In genomic region chr16:77760926-77761347, GRCm38 (mm10) we compare ENCODE assay signal across 10 mouse cellular contexts.
DNase-seq lines count a peak whose midpoint lies in the region; ATAC-seq and TF ChIP-seq lines count a peak whose summit lies in the region.
"Had no signal": no experiment of that assay in that cellular context is flagged by ENCODE, and none has a peak within 500 bp of the region (broad histone marks: within the 10 kb centered on the region; RNA-seq: fewer than 3 reads in every experiment).

No protein-coding gene starts in this region.

- no peak overlapping the region for H3K4me2 ChIP-seq in lung, embryonic 16.5 days (ENCODE audit: low read depth, low read length)
- no peak overlapping the region for H3K4me2 ChIP-seq in forebrain, embryonic 14.5 days (ENCODE audit: low read length)
- no peak overlapping the region for H3K4me2 ChIP-seq in midbrain, embryonic 15.5 days
- no peak overlapping the region for H3K4me2 ChIP-seq in liver, embryonic 12.5 days

- intact Hi-C loops in left cerebral cortex, postnatal 36 days (cut with DNase I) = no loop called here

- no peaks in the 10 kb centered on the region for H3K27me3 ChIP-seq in lung, embryonic 16.5 days (ENCODE audit: control insufficient read depth, insufficient read depth, low read depth, low read length)
- H3K27me3 ChIP-seq in forebrain, embryonic 14.5 days (replicated peaks; ENCODE audit: control insufficient read depth, insufficient read depth, low read length) = no peaks in the 10 kb centered on the region
- no peaks in the 10 kb centered on the region for H3K27me3 ChIP-seq in midbrain, embryonic 15.5 days (replicated peaks)
- no peaks in the 10 kb centered on the region for H3K27me3 ChIP-seq in liver, embryonic 12.5 days (replicated peaks)

- no peak for TF ChIP-seq CTCF in lung, adult 2 months (IDR thresholded peaks at IDR 0.05; ENCODE audit: insufficient read depth, low read length)

- WGBS in lung, embryonic 16.5 days = 54% methylated on average over 4 of the region's 4 CpGs
- 62% methylated on average over 4 of the region's 4 CpGs for WGBS in lung, adult 2 months
- WGBS in forebrain, embryonic 14.5 days = 50% methylated on average over 4 of the region's 4 CpGs
- 74% methylated on average over 4 of the region's 4 CpGs for WGBS in midbrain, embryonic 15.5 days
- whole genome bisulfite sequencing in liver, embryonic 12.5 days (ENCODE audit: insufficient replicate concordance) = 77% methylated on average over 4 of the region's 4 CpGs

- no peak for TF ChIP-seq POLR2A in lung, adult 2 months (IDR thresholded peaks at IDR 0.05; ENCODE audit: borderline replicate concordance, extremely low read depth, low read depth, low read length)

- no peak overlapping the region for H3K4me3 ChIP-seq in lung, embryonic 16.5 days (ENCODE audit: low read length)
- H3K4me3 ChIP-seq in lung, adult 2 months (replicated peaks; ENCODE audit: extremely low read depth, low read depth, low read length) = no peak overlapping the region
- H3K4me3 ChIP-seq in forebrain, embryonic 14.5 days (ENCODE audit: low read depth, low read length) = no peak overlapping the region
- no peak overlapping the region for H3K4me3 ChIP-seq in midbrain, embryonic 15.5 days
- no peak overlapping the region for H3K4me3 ChIP-seq in liver, embryonic 12.5 days

- H3K9ac ChIP-seq in lung, embryonic 16.5 days (ENCODE audit: low read length) = no peak overlapping the region
- H3K9ac ChIP-seq in forebrain, embryonic 14.5 days (ENCODE audit: low read length) = no peak overlapping the region
- H3K9ac ChIP-seq in midbrain, embryonic 15.5 days = no peak overlapping the region
- H3K9ac ChIP-seq in liver, embryonic 12.5 days = no peak overlapping the region

- no peaks in the 10 kb centered on the region for H3K9me3 ChIP-seq in lung, embryonic 16.5 days (ENCODE audit: control insufficient read depth, low read length)
- H3K9me3 ChIP-seq in forebrain, embryonic 14.5 days (replicated peaks; ENCODE audit: control insufficient read depth, low read length) = no peaks in the 10 kb centered on the region
- no peaks in the 10 kb centered on the region for H3K9me3 ChIP-seq in midbrain, embryonic 15.5 days
- no peaks in the 10 kb centered on the region for H3K9me3 ChIP-seq in liver, embryonic 12.5 days (replicated peaks)

- ATAC-seq in frontal cortex, adult (ENCODE audit: low TSS enrichment) = peak; percentile 36; the same call in 1 of the 2 replicates
- ATAC-seq in lung, embryonic 16.5 days (ENCODE audit: low read depth) = peak; percentile 69
- peak; percentile 51; the same call in 1 of the 2 replicates for ATAC-seq in forebrain, embryonic 14.5 days
- ATAC-seq in midbrain, embryonic 15.5 days (replicated peaks) = no peak
- no peak for ATAC-seq in liver, embryonic 12.5 days
- ATAC-seq: Patski had no signal

- DNase-seq in frontal cortex, postnatal 25 days (ENCODE audit: low spot score in 2 of 2) = no peak
- DNase-seq in lung, adult 2 months = no peak
- DNase-seq in forebrain, embryonic 14.5 days (ENCODE audit: low spot score) = peak; percentile 71
- DNase-seq in left cerebral cortex, postnatal 36 days (ENCODE audit: low spot score in 2 of 2) = no peak
- DNase-seq: liver had no signal

- no peaks in the 10 kb centered on the region for H3K4me1 ChIP-seq in lung, embryonic 16.5 days (replicated peaks; ENCODE audit: control insufficient read depth, insufficient read depth, low read length)
- no peaks in the 10 kb centered on the region for H3K4me1 ChIP-seq in lung, adult 2 months (ENCODE audit: control insufficient read depth, insufficient read depth, low read length)
- no peaks in the 10 kb centered on the region for H3K4me1 ChIP-seq in forebrain, embryonic 14.5 days (ENCODE audit: control insufficient read depth, insufficient read depth, low read length)
- H3K4me1 ChIP-seq in midbrain, embryonic 15.5 days = 0 out of 2 replicates have a peak, but pooled peaks cover 4% of the 10 kb centered on the region
- H3K4me1 ChIP-seq in liver, embryonic 12.5 days = no peaks in the 10 kb centered on the region

- H3K36me3 ChIP-seq in lung, embryonic 16.5 days (ENCODE audit: control insufficient read depth, insufficient read depth, low read length) = no peaks in the 10 kb centered on the region
- no peaks in the 10 kb centered on the region for H3K36me3 ChIP-seq in forebrain, embryonic 14.5 days (ENCODE audit: control insufficient read depth, insufficient read depth, low read length)
- no peaks in the 10 kb centered on the region for H3K36me3 ChIP-seq in midbrain, embryonic 15.5 days (replicated peaks)
- H3K36me3 ChIP-seq in liver, embryonic 12.5 days = no peaks in the 10 kb centered on the region

- H3K27ac ChIP-seq in lung, embryonic 16.5 days (ENCODE audit: low read length) = peak overlapping the region; percentile 5; the same call in 1 of the 2 replicates
- peak overlapping the region; percentile 57 for H3K27ac ChIP-seq in forebrain, embryonic 14.5 days (ENCODE audit: low read depth, low read length)
- H3K27ac ChIP-seq in midbrain, embryonic 15.5 days = peak overlapping the region; percentile 78; the same call in 1 of the 2 replicates
- H3K27ac ChIP-seq in liver, embryonic 12.5 days = no peak overlapping the region

Comparison
In these comparisons a context has a peak if more than half of its experiments do, and no peak if none do; other contexts are left out.
1. ATAC-seq: peak in frontal cortex, adult (single experiment), lung, embryonic 16.5 days (single experiment) and forebrain, embryonic 14.5 days (single experiment); none in midbrain, embryonic 15.5 days (single experiment) and liver, embryonic 12.5 days (single experiment).